Mouse (Mus musculus): ENCODE results near the gene Zkscan14. TPM values are rescaled to one million over a fixed set of nuclear protein-coding genes. Genes with fewer than 3 reads are reported as not detected.

The Zkscan14 gene
- polyA plus RNA-seq, 1 experiment from 2014 or later, result 6.5 TPM

DNA sequence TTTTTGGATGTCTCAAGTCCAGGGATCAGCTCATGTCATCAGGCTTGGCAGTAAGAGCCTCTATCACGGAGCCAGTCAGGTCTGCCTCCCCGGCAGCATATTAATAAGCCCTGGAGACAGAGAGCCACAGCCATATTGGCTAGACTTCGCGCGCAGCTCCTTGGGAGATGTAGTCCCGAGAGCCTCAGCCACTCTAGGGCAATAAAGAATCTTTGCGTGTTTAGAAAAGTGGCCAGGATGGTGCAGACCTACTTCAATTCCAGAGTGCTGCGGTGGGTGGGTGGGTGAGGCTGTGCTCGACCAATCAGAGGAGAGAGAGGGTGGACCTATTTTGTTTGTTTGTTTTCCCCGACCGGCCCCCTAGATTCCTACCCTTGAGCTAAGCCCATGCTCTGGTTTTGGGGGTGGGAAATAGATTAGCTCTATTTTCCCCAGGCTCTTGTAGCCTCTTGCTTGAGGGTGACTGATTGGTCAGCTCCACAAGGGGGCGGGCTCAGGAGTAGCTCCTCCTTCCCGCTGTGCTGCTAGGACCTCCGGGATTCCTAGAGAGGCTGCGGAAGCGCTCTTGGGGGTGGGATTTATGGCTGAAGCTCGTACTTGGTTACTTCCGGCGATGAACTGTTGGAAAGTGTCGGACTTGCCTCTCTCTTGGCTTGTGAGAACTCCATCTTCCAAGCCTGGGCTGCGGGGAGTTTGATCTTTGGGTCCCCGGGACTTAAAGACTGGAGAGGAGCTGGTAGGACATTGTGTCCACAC, 2.4 kb upstream of the Zkscan14 start, which contains the start of gene Zkscan5:
Zkscan5 (plus strand) TSS at position 627 of the 756 bp plus-strand sequence.
- Histone ChIP-seq H3K27ac (ENCODE audit: poor library complexity, severe bottlenecking) (peak within 1 kb of the TSS; percentile 85), H3K9ac (peak within 1 kb of the TSS; percentile 65), H3K4me3 (peak within 1 kb of the TSS; percentile 58), H3K4me1 (replicated peaks) (peaks cover 21% of the 10 kb centered on the region), H3K4me2 (peak within 1 kb of the TSS; percentile 72), H3K36me3 (peaks cover 16% of the 10 kb centered on the region), H3K9me3 (replicated peaks) (peaks cover 3% of the 10 kb centered on the region; the same call in 1 of the 2 replicates), H3K27me3 (replicated peaks) (no peaks in the 10 kb centered on the region)
- WGBS, result under 1% methylated on average over 22 of the region's 22 CpGs
- peak; percentile 96 for ATAC-seq (ENCODE audit: insufficient number of reproducible peaks, low FRiP score)

DNA sequence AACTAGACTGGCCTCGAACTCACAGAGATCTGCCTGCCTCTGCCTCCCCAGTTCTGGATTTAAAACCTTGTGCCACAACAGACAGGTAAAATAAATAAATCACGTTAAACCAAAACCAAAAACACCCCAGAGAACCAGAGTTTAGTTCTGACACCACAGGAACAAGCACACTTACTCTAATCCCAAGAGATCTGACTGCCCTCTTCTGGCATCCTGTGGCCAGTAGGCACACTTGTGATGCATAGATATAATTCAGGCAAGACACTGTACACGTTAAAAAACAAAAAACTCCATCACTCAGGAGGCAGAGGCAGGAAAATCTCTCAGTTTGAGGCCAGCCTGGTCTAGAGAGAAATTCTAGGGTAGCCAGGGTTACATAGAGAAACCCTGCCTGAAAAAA, 778 bp upstream of the Zkscan14 start:
- Histone ChIP-seq H3K36me3 (peaks cover 6% of the 10 kb centered on the region), H3K4me1 (replicated peaks) (peaks cover 21% of the 10 kb centered on the region), H3K9me3 (replicated peaks) (no peaks in the 10 kb centered on the region), H3K4me3 (no peak overlapping the region), H3K27me3 (replicated peaks) (no peaks in the 10 kb centered on the region), H3K4me2 (no peak overlapping the region), H3K9ac (no peak overlapping the region), H3K27ac (ENCODE audit: poor library complexity, severe bottlenecking) (no peak overlapping the region)
- no peak for ATAC-seq (ENCODE audit: insufficient number of reproducible peaks, low FRiP score)
- WGBS, result 50% methylated on average over 3 of the region's 3 CpGs

DNA sequence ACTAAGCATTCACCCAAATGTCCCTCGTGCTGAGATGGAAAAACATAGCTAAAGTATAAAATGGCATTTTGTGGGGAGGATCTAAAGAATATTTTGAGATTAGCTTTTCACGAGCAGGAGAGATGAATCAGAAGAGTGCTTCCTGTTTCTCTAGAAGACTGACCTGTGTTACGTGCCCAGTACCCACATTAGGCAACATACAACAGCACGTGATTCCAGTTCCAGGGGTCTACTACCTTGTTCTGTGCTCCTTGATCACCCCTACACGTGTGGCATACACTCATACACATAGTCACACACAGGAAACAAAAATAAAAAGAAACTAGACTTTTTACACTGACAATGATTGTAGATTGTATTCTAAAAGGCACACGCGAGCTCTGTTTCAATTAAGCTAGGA, 1.3 kb downstream of the Zkscan14 start:
- Histone ChIP-seq H3K27me3 (replicated peaks) (no peaks in the 10 kb centered on the region), H3K9me3 (replicated peaks) (no peaks in the 10 kb centered on the region), H3K4me3 (no peak overlapping the region), H3K36me3 (peaks cover 14% of the 10 kb centered on the region), H3K27ac (ENCODE audit: poor library complexity, severe bottlenecking) (no peak overlapping the region), H3K4me1 (replicated peaks) (peaks cover 14% of the 10 kb centered on the region), H3K4me2 (peak overlapping the region; percentile 33; the same call in 1 of the 2 replicates), H3K9ac (no peak overlapping the region)
- 69% methylated on average over 7 of the region's 7 CpGs for WGBS
- ATAC-seq (ENCODE audit: insufficient number of reproducible peaks, low FRiP score), result no peak

DNA sequence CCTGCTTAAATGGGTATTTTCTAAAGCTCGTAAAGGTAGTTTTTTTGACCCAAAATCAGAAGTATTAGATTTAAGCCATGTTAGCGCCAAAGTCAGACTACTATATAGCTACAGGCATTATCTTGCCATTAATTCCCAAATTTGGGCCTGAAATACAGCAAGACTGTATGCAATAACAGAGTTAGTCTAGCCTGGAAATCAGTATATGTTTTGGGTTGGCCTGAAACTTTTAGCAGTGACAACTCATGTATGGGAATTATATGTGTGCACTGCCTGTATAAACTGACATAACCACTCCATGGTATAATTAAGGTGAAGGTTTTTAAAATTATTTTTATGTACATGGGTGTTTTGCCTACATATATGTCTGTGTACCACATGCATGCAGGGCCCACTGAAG, 9.7 kb downstream of the Zkscan14 start, which contains the start of gene Atp5j2:
Atp5j2 (minus strand) TSS at position 101 of the 400 bp plus-strand sequence.
- WGBS, result 87% methylated on average over 2 of the region's 2 CpGs
- H3K4me3 ChIP-seq, result peak within 1 kb of the TSS; percentile 85
- H3K27me3 ChIP-seq (replicated peaks), result no peaks in the 10 kb centered on the region
- peak within 1 kb of the TSS; percentile 95 for H3K27ac ChIP-seq (ENCODE audit: poor library complexity, severe bottlenecking)
- H3K4me2 ChIP-seq, result peak within 1 kb of the TSS; percentile 90
- H3K9me3 ChIP-seq (replicated peaks), result no peaks in the 10 kb centered on the region
- peak within 1 kb of the TSS; percentile 88 for H3K9ac ChIP-seq
- no peak for ATAC-seq (ENCODE audit: insufficient number of reproducible peaks, low FRiP score)
- H3K36me3 ChIP-seq, result peaks cover 52% of the 10 kb centered on the region
- H3K4me1 ChIP-seq (replicated peaks), result peaks cover 19% of the 10 kb centered on the region

DNA sequence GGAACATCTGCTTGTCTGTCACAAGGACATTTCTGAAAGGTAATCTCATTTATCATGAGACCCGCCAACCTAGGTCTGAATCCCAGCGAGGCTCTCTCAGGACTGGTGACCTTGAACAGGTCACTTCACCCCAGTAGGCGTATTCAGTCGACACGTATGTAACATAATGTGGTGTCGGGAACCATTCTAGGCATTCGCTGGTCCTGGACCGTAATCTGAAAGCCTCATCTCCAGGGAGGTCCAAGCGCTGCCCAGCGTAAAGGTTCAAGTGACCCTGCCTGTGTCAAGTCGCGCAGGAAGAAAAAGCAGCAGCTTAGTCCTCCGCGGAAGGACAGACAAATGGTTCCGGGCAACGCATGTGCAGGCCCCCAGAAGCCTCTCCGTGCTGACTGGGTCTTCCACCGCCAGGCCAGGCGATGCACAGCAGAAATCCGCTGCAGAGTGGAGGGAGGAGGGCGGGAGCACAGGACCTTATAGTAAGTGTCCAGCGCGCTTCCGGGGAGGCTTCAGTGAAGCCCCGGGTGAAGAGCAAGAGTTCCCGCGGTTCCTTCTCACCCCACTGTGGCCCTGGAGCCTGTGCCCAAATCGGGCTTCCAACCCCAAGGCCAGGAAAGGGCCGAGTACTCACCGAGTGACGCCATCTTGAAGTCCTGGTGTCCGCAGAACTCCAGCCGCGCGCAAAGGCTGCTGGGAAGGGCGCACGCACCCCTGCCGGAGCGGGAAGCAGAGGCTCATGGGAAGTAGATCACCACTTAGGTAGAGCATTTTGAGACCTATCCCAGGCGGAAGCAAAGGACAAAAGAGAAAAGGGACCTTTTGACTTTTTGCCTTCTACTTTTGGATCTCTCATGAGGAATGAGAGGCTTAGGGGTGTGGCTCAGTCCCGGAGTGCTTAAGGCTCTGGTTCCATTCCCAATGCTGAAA, 10.5 kb downstream of the Zkscan14 start:
- peak overlapping the region; percentile 88 for H3K9ac ChIP-seq
- H3K36me3 ChIP-seq, result peaks cover 54% of the 10 kb centered on the region
- H3K4me1 ChIP-seq (replicated peaks), result peaks cover 19% of the 10 kb centered on the region
- H3K27me3 ChIP-seq (replicated peaks), result no peaks in the 10 kb centered on the region
- under 1% methylated on average over 41 of the region's 41 CpGs for WGBS
- peak overlapping the region; percentile 85 for H3K4me3 ChIP-seq
- no peaks in the 10 kb centered on the region for H3K9me3 ChIP-seq (replicated peaks)
- peak overlapping the region; percentile 95 for H3K27ac ChIP-seq (ENCODE audit: poor library complexity, severe bottlenecking)
- ATAC-seq (ENCODE audit: insufficient number of reproducible peaks, low FRiP score), result peak; percentile 92
- peak overlapping the region; percentile 90 for H3K4me2 ChIP-seq

DNA sequence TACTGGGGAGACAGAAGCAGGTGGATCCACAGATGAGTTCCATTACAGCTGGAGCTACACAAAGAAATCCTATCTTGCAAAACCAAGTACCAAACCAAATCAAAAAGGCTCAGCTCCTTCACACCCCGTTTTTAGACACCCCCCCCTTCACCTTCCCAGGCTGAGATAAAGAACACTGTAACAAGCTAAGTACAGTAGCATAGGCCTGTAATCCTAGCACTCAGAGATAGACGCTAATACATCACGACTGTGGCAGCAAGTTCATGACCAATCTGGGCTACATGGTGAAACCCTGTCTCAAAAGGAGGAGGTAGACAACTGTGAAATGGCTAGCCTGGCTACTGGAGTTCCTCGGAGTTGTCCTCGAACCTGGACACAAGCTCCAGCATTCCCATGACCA, 11.3 kb downstream of the Zkscan14 start:
- Histone ChIP-seq H3K4me1 (replicated peaks) (peaks cover 19% of the 10 kb centered on the region), H3K4me3 (peak overlapping the region; percentile 85), H3K27me3 (replicated peaks) (no peaks in the 10 kb centered on the region), H3K9ac (peak overlapping the region; percentile 88), H3K36me3 (peaks cover 54% of the 10 kb centered on the region), H3K9me3 (replicated peaks) (no peaks in the 10 kb centered on the region), H3K27ac (ENCODE audit: poor library complexity, severe bottlenecking) (peak overlapping the region; percentile 95), H3K4me2 (peak overlapping the region; percentile 90)
- peak; percentile 13; the same call in 1 of the 2 replicates for ATAC-seq (ENCODE audit: insufficient number of reproducible peaks, low FRiP score)
- 22% methylated on average over 5 of the region's 5 CpGs for WGBS

DNA sequence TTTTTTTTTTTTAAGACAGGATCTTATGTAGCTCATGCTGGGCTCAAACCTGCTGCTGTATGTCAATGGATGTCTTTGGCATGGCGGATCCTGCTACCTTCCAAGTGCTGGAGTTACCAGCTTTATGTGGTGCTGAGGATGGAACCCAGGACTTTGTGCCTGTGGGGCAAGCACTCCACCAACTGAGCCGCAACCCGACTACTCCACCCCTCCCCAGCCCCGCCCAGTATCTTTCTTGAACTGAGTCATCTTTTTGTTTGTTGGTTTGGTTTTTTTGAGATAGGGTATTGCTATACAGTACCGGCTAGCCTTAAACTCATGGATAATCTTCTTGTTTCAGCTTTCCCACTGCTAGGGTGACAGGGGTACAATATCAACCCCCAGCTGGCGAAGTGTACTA, 12.3 kb downstream of the Zkscan14 start:
- Histone ChIP-seq H3K4me1 (replicated peaks) (peaks cover 19% of the 10 kb centered on the region), H3K9me3 (replicated peaks) (no peaks in the 10 kb centered on the region), H3K4me3 (peak overlapping the region; percentile 85; the same call in 1 of the 2 replicates), H3K9ac (peak overlapping the region; percentile 88), H3K27ac (ENCODE audit: poor library complexity, severe bottlenecking) (no peak overlapping the region), H3K27me3 (replicated peaks) (no peaks in the 10 kb centered on the region), H3K4me2 (peak overlapping the region; percentile 90), H3K36me3 (peaks cover 53% of the 10 kb centered on the region)
- WGBS, result 87% methylated on average over 6 of the region's 6 CpGs
- peak; percentile 66 for ATAC-seq (ENCODE audit: insufficient number of reproducible peaks, low FRiP score)

DNA sequence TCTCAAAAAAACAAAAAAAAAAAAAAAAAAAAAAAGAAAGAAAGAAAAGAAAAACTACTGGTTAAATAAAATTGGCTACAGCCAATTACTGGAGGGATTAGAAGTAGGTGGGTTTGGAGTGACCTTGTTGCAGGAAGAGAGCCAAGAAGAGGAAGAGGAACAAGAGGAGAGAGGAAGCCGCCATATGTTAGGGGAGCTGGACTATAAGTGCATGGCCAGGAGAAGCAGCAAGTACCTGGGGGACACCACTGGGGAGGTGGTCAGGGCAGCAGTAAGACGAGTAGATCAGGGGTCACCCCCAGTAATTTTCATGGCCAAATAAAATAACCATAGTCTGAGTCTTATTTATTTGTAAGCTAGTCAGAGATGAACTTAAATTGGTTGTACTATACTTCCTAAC, 16.4 kb downstream of the Zkscan14 start:
- ATAC-seq (ENCODE audit: insufficient number of reproducible peaks, low FRiP score), result no peak
- H3K4me3 ChIP-seq, result no peak overlapping the region
- H3K27me3 ChIP-seq (replicated peaks), result no peaks in the 10 kb centered on the region
- peaks cover 86% of the 10 kb centered on the region for H3K36me3 ChIP-seq
- H3K27ac ChIP-seq (ENCODE audit: poor library complexity, severe bottlenecking), result no peak overlapping the region
- no peak overlapping the region for H3K4me2 ChIP-seq
- no peaks in the 10 kb centered on the region for H3K9me3 ChIP-seq (replicated peaks)
- no peak overlapping the region for H3K9ac ChIP-seq
- H3K4me1 ChIP-seq (replicated peaks), result peaks cover 17% of the 10 kb centered on the region
- WGBS, result 91% methylated on average over 2 of the region's 2 CpGs

DNA sequence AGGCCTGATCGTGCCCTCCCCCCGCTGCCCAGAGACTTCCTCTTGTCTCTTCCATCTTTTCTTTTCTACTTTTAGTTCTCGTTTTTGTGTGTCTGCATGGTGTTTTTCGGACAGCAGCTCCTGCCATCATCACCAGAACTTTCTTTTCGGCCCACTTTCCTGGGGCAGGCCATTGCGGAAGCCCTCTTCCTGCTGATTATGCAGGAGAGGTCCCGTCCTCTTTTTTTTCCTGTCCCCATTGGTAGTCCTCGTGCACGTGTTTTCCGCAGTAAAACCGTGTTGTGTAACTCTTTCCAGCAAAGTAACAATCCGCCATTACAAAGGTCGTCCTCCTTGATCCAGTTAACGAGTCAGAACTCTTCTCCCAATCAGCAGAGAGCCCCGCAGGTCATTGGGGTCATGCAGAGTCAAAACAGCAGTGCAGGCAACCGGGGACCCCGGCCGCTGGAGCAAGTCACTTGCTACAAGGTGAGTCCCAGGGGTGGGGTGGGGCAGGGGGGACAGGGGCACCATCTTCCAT, 23.1 kb downstream of the Zkscan14 start:
- no peaks in the 10 kb centered on the region for H3K9me3 ChIP-seq (replicated peaks)
- no peak overlapping the region for H3K4me3 ChIP-seq
- 0 out of 2 replicates have a peak, but pooled peaks cover 3% of the 10 kb centered on the region for H3K4me1 ChIP-seq (replicated peaks)
- no peaks in the 10 kb centered on the region for H3K27me3 ChIP-seq (replicated peaks)
- H3K36me3 ChIP-seq, result peaks cover 100% of the 10 kb centered on the region
- no peak overlapping the region for H3K9ac ChIP-seq
- no peak for ATAC-seq (ENCODE audit: insufficient number of reproducible peaks, low FRiP score)
- whole genome bisulfite sequencing, result 85% methylated on average over 18 of the region's 18 CpGs
- H3K27ac ChIP-seq (ENCODE audit: poor library complexity, severe bottlenecking), result no peak overlapping the region
- no peak overlapping the region for H3K4me2 ChIP-seq

DNA sequence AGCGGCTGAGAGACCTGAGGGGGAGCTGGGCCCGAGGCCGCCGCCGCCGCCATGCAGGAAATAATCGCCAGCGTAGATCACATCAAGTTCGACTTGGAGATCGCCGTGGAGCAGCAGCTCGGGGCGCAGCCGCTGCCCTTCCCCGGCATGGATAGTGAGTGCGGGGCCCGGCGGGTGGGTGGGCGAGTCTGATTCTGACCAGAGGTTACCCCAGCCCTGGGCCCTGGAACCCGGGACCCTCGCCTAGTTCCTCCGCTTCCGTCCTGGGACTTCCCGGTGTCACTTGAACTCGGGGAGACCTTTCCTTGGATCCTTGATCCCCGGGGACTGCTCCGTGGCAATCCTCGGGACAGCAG, 34.4 kb downstream of the Zkscan14 start:
- peak overlapping the region; percentile 63 for H3K27ac ChIP-seq (ENCODE audit: poor library complexity, severe bottlenecking)
- H3K9me3 ChIP-seq (replicated peaks), result no peaks in the 10 kb centered on the region
- ATAC-seq (ENCODE audit: insufficient number of reproducible peaks, low FRiP score), result peak; percentile 13; the same call in 1 of the 2 replicates
- no peaks in the 10 kb centered on the region for H3K27me3 ChIP-seq (replicated peaks)
- H3K36me3 ChIP-seq, result peaks cover 47% of the 10 kb centered on the region
- 0% methylated on average over 25 of the region's 28 CpGs for WGBS
- H3K4me2 ChIP-seq, result peak overlapping the region; percentile 89
- H3K4me3 ChIP-seq, result peak overlapping the region; percentile 72
- peak overlapping the region; percentile 92 for H3K9ac ChIP-seq
- peaks cover 39% of the 10 kb centered on the region for H3K4me1 ChIP-seq (replicated peaks)
